Mouse (Mus musculus) thymus, postnatal 10 days (tissue): ENCODE data around the gene Ddx51.

Source experiments
- DNase-seq, 2 experiments: peaks; one replicate each; pipeline ENCODE4 v3.0.0; 2021; ENCODE audit warnings: low spot score in 2 of 2

The Ddx51 gene

DNA sequence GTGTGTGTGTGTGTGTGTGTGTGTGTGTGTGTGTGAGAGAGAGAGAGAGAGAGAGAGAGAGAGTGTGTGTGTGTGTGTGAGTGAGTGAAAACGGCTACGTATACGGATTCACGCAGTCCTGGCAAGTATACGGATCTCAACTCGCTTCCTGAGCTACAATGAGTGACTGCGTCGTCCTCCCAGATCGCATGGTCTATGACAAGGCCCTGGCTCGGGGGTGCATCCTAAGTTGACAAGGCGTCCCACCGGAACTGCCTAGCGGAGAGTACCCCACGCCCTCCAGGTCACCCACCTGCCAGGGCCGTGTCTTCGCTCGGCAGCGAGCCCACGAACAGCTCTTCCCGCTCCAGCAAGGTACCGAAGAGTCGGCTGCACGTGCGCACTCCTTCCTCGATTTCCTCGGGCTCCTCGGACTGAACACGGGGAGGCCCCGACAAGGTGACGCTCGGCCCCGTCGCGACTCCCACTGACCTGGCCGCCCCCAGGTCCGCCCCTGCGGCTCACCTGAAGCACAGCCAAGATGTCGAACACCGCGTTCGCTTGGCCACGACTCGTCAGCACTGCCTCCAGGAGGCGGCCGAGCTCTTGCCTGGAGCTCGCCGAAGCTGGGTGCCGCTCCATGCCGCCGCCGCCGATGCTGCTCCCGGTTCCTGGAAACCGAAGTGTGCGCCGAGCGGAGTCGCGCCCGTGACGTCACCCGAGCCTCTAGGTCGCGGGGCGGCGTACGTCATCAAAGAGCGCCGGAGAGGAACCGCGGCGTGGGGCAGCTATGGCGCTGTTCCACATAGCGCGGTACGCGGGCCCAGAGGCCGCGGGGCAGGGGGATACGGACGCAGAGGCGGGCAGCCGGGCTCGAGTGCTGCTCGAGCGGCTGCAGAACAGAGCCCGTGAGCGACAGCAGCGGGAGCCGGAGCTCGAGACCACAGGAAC lies at the start of gene Ddx51, which contains the start of gene Noc4l:
Gene Ddx51, plus strand, starts transcription at position 733 of the 930 bp plus-strand sequence.
Gene Noc4l, minus strand, starts transcription at position 699 of the 930 bp plus-strand sequence.
- peak; percentile 89 to 98 for DNase-seq

DNA sequence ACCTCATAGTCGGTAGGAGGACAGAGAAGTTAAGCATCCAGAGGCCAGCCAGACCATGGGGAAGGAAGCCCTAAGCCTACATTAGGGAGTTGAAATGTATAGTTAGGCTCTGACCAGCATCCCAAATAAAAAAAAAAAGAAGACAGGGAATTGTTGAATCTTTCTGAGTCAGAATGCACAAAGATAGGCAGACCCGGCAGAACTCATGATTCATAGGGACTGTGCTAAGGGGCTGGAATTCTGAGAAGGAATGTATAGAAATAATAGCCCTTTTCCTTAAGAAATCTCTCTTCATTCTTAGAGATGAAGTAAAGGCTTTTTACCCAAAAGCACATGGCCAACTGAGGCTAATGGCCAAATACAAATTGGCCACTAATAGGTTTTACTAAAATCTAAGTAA lies 48.9 kb upstream of the Ddx51 start:
- no peak for DNase-seq

- DNase-seq, result no peak
Measured at GRCm38 (mm10) chr5:110605531-110606221, 47.6 kb upstream of the Ddx51 start.

- DNase-seq, result no peak
Measured at GRCm38 (mm10) chr5:110607767-110608166, 45.5 kb upstream of the Ddx51 start.

DNA sequence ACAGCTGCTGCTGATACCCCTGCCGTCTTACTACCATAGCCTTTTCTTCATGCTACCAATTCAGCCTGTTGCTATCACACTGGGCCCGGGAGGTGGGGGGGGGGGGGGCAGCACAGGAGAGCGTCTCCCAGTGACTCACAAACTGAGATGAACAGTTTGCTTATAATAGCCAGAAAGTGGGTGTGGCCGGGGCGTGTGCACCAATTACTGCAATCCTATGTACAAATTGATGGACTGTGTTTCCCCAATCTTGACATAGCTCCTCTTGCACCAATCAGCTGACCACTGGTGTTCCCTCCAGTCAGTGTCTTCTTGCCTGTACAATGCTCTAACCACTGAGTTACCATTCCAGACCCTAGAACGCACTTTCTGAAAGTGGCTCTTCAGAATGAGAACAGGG lies 44.9 kb upstream of the Ddx51 start:
- DNase-seq, result no peak

DNA sequence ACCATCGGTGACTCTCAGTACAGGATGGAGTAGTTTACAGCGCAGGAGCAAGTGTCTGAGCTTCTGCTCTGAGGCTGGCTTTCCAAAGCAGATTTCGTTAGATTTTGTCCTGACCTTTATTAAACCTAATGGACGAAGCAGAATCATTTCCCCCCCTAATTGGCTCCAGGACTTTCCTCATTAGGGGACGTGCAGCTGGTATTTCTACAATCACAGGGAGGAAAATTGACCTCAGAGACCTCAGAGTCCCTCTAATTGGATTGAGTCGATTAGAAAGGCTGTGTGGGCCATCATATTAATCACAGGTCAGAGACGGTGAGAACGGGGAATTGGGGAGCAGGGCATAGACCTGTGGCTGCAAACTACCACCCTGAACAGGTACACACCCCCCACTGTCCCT lies 44.3 kb upstream of the Ddx51 start:
- no peak for DNase-seq

DNA sequence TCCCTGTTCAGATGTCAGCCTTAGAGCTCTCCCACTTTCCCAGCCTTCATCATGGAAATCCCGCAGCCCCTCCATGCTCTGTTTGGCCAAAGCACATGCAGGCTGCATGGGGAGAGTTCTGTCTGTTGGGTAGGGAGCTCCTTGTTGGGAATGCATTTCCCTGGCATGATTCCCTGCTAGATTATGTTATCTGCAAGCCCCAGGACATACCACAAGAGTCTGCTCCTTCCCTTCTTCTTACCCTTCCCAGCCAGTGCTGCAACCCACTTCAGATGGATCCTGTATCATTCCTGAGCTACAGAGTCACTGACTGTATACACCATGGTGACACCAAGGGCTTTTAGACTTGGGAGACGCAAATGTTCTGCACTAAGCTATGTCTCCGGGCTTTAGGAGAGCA lies 43.8 kb upstream of the Ddx51 start:
- no peak for DNase-seq

GRCm38 (mm10) chr5:110609868-110610267 lies 43.4 kb upstream of the Ddx51 start:
- DNase-seq, result no peak

- DNase-seq, result no peak
Measured at GRCm38 (mm10) chr5:110610484-110610883, 42.8 kb upstream of the Ddx51 start.

GRCm38 (mm10) chr5:110611435-110612158 lies 41.7 kb upstream of the Ddx51 start:
- DNase-seq, result no peak

GRCm38 (mm10) chr5:110619226-110619625 lies 34.0 kb upstream of the Ddx51 start:
- DNase-seq, result no peak

DNA sequence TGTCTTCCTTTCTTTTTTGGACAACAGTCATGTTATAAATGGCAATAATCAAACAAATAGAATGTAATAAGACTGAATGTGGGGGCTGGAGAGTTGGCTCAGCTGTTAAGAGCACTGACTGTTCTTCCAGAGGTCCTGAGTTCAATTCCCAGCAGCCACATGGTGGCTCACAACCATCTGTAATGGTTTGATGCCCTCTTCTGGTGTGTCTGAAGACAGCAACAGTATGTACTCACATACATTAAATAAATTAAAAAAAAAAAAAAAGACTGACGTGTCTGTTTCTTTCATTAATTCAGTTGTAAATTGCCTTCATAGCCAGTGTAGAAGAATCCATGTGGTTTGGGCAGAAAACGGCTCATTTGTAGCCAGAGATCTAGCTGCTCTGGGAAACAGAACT lies 28.9 kb upstream of the Ddx51 start:
- no peak for DNase-seq

- no peak for DNase-seq
Measured at GRCm38 (mm10) chr5:110627351-110627750, 25.9 kb upstream of the Ddx51 start.

- DNase-seq, result no peak
Measured at GRCm38 (mm10) chr5:110628156-110628555, 25.1 kb upstream of the Ddx51 start.

DNA sequence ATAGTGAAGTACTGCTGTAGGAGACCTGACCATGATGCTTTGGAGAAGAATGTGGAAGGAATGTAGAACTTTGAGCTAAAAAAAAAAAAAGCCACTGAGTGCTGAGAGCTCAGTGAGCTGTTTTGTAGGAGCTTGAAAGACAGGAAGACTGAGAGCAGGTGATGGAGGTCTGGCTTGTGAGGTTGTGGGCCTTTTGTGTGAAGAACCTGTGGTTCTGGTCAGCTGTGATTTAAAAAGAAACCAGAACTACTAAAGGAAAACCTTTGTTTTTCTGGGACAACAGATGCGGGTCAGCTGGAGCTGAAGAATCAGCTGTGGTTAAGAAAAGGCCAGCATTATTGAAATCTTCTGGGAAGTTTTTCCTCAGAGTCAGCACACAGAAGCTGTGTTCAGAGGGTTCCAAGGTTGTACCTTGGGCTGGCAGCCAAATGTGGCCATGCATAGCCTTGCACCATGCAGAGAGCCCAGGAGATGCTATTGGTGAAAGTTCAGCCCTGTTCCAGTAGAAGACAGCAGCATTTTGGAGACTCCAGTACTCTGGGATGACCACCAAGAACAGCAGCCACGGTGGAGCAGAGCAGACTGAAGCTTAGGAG lies 23.6 kb upstream of the Ddx51 start:
- no peak for DNase-seq

- peak in 1 of 2 experiments; percentile 25 for DNase-seq
Measured at GRCm38 (mm10) chr5:110635951-110636707, 17.1 kb upstream of the Ddx51 start.

DNA sequence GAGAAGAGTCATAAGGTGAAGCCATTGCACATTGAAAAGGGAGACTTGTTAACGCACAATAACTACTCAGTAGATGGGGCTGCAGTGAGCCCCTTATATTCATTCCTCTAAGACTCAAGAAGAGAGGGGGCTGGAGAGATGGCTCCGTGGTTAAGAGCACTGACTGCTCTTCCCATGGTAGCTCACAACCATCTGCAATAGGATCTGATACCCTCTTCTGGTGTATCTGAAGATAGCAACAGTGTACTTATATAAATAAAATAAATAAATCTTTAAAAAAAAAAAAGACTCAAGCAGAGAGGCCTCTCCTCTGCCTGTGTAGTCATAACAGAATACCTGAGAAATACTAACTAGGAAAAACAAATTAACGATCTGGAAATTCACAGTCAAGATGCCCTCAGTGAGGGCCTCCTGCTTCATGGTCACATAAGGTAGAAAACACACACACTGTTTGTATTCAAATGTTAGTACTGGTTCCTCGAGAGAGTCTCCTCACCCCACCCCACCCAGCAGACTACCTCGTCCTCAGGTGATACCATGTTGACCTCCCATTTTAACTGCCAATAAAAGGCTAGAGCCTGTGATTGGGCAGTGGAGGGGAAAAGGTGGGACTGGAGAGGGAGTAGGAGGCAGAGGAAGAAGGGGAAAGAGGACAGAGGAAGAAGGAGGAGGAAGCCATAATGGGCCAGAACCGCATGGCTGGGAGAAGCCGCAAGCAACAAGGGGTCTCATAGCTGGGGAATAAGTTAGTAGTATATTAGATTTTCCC lies 14.8 kb upstream of the Ddx51 start:
- no peak for DNase-seq

DNA sequence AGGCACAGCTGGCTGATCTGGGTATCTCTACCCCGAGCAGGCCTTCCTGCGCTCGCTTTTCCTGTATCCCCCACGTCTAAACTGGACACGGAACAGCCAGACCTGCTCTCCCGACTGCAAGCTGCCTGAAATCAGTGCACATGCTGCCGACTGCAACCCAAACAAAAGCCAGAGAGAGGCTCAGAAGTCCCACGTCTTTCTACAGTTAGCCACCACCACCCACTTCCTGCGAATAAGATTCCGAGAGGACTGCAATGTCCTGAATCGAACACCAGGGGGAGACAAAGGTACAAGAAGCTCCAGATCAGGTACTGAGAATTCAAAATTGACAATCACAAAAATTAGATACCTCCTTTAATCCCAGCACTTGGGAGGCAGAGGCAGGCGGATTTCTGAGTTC lies 13.8 kb upstream of the Ddx51 start:
- DNase-seq, result peak; percentile 59 to 78

GRCm38 (mm10) chr5:110646377-110646776 lies 6.9 kb upstream of the Ddx51 start:
- DNase-seq, result no peak

DNA sequence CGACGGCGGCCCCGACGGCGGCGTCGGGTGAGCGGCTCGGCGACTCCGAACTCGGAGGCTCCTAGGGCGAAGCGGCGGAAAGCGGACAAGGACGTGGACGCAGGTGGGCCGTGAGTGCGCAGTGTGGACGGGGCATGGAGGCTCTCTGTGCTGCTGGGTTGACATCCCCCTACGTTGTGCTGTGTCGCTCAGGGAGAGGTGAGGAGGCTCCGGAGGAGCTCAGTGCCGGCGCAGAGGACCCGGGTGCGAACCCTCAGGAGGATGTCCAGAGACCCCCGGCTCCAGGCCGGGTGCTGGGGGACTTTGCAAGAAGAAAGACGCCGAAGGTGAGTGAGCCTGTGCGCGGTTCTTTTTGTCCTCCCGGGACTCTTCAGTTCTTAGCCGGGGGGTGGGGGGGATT lies 435 bp downstream of the Ddx51 start:
- no peak for DNase-seq
